Mouse (Mus musculus) layer of hippocampus, adult 2 months (tissue): ENCODE data around the gene Pik3r1. TPM values are rescaled to one million over a fixed set of nuclear protein-coding genes. Genes with fewer than 3 reads are reported as not detected.

Experiments
- DNase-seq, 2 experiments: peaks; one replicate each; pipeline ENCODE4 v3.0.0; 2022; ENCODE audit warnings: low spot score in 2 of 2
- H3K27ac ChIP-seq: fragments of 200-600 bp; 2 replicates; pipeline ENCODE4 v1.8.1; 2022
- H3K4me3 ChIP-seq: fragments of 200-600 bp; 2 replicates; pipeline ENCODE4 v1.8.1; 2022; ENCODE audit warnings: mild to moderate bottlenecking
- CTCF ChIP-seq: fragments of 200-600 bp; conservative IDR thresholded peaks from 2 replicates; pipeline ENCODE4 v1.8.1; 2022; ENCODE audit warnings: antibody characterized with exemption, mild to moderate bottlenecking, moderate library complexity
- long read RNA-seq, 2 experiments: library from polyadenylated mRNA; stranded (forward); transcript quantifications; one replicate each; pipeline ENCODE4 v2.0.0; 2021; ENCODE audit warnings: borderline mapping rate in 2 of 2
- total RNA-seq, 2 experiments: library from RNA; stranded (reverse); gene quantifications; 2 replicates each; pipeline ENCODE4 v1.2.3; 2021

The Pik3r1 gene
- 10 to 100 TPM; 79.8 to 80.8 TPM for total RNA-seq
- long read RNA-seq, experiment 1, full-length matches to known transcripts, result 10 of 21 reads
- long read RNA-seq, experiment 1, partial matches to known transcripts, result 3 of 21 reads
- long read RNA-seq, experiment 1, other reads (novel, unspliced or antisense), result 8 of 21 reads
- long read RNA-seq, experiment 2, full-length matches to known transcripts, result 8 of 14 reads
- long read RNA-seq, experiment 2, partial matches to known transcripts, result 2 of 14 reads
- long read RNA-seq, experiment 2, other reads (novel, unspliced or antisense), result 4 of 14 reads

DNA sequence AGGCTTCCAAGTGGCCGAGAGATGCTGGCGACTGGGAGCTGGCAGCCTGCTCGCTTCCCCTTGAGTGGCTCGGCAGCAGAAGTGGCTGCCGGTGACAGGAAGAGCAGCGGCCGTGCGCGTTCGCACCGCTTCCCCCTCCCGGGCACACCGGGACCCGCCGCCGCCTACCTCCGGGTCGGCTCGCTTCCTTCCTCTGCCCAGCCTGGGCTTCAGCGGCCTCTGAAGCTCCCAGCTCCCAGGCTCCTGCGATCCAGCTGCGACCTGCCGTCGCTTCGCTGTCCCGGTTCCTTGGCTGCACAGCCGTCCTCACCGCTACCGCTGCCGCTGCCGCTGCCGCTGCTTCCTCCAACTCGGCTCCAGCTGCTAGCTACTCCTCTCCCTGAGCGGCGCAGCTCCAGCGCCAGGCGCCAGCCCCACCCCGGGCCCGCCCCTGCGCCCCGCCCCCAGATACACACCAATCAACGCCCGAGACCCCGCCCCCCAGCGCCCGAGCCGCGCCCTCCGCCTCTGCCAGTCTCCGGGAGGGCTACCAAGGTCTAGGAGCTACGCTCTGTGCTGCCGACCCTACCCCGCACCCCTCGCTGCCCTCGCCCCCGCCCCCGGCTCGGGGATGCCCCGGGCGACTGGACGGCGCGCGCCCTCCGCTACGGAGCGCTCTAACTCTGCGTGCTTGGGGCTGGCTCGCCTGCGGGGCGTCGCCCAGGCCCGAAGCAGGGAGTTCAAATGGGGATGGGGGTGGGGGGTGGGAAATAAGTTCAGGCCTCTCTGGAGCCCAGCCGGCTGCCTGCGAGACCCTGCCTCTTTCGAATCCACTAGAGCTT is at the start of gene Pik3r1:
Gene Pik3r1 (minus strand): TSS at position 409 of the 821 bp plus-strand sequence.
- Histone ChIP-seq H3K27ac (peak within 1 kb of the TSS; percentile 91), H3K4me3 (peak within 1 kb of the TSS; percentile 80)
- peak; percentile 94 to 95 for DNase-seq
- no peak for TF ChIP-seq CTCF

DNA sequence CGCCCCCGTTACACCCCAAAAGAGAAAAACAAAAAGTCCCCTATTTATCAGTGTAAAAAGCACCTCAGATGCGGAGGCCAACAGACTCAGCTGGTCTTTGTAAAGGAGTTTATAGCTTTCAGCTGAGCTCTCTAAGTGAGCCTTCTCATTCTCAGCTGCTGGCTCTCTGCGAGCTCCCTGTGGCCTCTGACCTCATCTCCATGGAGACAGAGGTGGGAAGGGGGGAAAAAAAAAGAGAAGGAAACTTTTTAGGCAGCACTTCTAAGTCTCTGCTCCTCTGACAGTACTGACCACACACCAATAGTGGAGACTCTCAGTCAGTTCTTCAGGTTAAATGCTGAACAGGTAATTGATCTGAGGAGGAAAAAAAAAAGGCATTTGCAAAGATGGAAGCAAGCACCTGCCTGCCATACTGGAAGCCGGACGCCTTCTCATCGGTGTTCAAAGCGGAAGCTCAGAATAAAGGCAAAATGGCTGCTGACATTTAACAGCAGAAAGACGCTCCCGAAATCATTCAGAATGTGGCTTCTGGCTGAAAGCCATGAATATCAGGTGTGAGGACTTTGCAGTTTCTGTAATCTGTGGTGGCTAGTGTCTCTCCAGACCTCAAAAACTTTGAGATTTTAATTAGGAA is 45.4 kb upstream of the Pik3r1 start:
- no peak for TF ChIP-seq CTCF

DNA sequence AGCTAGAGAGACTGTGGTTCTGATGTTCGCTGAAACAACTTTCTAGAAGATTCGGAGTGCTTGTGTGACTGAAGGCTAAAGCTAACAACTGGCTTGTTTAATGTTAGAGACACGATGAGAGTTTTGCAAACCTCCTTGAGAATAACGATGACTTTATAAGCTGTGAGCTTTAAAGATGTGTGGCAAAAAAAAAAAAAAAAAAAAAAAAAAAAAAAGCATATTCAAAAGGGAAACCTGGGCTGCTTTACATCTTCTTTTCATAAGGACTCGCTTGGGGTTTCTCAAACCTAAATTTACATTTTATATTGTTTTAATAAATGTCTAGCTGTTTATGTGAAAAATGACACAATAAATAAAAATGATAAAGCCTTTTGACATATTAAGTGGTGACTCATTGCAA is 44.3 kb upstream of the Pik3r1 start:
- no peak for TF ChIP-seq CTCF
- DNase-seq, result no peak
- H3K27ac ChIP-seq, result peak overlapping the region; percentile 69
- H3K4me3 ChIP-seq, result no peak overlapping the region

More for the DNA sequence above, 45.4 kb upstream of the Pik3r1 start:
- peak; percentile 24 to 38 for DNase-seq
- Histone ChIP-seq H3K4me3 (no peak overlapping the region), H3K27ac (peak overlapping the region; percentile 69; the same call in 1 of the 2 replicates)

DNA sequence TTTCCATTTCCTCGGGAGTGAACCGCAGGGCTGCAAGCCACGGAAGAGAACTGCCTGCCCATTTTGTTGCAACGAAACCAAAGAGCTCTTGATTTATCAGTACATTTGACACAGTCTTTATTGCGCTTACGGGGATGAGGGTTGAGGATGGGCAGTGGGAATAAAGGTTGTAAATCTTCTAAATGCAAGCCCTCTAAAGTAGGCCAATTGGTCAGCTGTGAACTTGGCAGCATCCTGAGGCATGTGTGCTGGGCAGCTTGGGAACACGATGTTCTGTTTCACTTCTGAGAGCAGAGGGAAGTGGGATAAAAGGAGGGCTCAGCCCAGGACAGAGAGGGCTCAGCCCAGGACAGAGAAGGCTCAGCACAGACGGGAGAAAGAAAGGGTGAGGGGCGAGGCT is 43.9 kb upstream of the Pik3r1 start:
- no peak for TF ChIP-seq CTCF
- Histone ChIP-seq H3K27ac (peak overlapping the region; percentile 69), H3K4me3 (no peak overlapping the region)
- peak in 1 of 2 experiments; percentile 22 for DNase-seq

- TF ChIP-seq CTCF, result no peak
- DNase-seq, result peak; percentile 55 to 76
- peak overlapping the region; percentile 69 for H3K27ac ChIP-seq
- no peak overlapping the region for H3K4me3 ChIP-seq
Observed at GRCm38 (mm10) chr13:101810667-101811066, 42.6 kb upstream of the Pik3r1 start.

DNA sequence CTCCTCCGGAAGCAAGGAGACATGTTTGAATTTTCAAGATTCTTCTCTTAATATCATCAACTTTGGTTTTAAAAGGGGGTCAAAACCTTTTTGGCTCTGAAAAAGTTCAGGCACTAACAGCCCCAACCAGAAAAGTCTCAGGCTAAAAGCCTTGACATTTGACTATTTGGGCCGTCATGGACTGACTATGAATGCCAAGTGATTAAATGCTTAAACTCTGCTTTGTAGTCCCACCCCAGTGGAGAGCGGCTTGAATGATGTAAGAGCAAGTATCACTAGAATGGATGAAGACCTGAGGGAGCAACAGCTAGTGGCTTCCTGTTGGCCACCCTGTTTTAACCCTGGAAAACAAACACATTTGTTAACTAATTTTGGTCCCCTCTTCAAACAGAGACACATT is 41.8 kb upstream of the Pik3r1 start:
- no peak overlapping the region; the same call in 1 of the 2 replicates for H3K27ac ChIP-seq
- H3K4me3 ChIP-seq, result no peak overlapping the region
- no peak for TF ChIP-seq CTCF
- no peak for DNase-seq

GRCm38 (mm10) chr13:101805559-101806091 is 37.6 kb upstream of the Pik3r1 start:
- H3K27ac ChIP-seq, result no peak overlapping the region
- no peak for DNase-seq
- no peak overlapping the region for H3K4me3 ChIP-seq
- no peak for TF ChIP-seq CTCF

GRCm38 (mm10) chr13:101801372-101802186 is 33.6 kb upstream of the Pik3r1 start:
- peak; percentile 64 to 66 for DNase-seq
- peak overlapping the region; percentile 85 for H3K27ac ChIP-seq
- TF ChIP-seq CTCF, result no peak
- peak overlapping the region; percentile 62 for H3K4me3 ChIP-seq

GRCm38 (mm10) chr13:101800833-101801371 is 32.9 kb upstream of the Pik3r1 start:
- TF ChIP-seq CTCF, result no peak
- H3K4me3 ChIP-seq, result peak overlapping the region; percentile 62
- peak overlapping the region; percentile 74 for H3K27ac ChIP-seq
- DNase-seq, result no peak

GRCm38 (mm10) chr13:101800021-101800596 is 32.1 kb upstream of the Pik3r1 start:
- no peak overlapping the region for H3K4me3 ChIP-seq
- no peak for TF ChIP-seq CTCF
- 0 out of 2 replicates have a peak overlapping the region, but pooled peaks have one; percentile 18 for H3K27ac ChIP-seq
- DNase-seq, result no peak

- no peak for TF ChIP-seq CTCF
- no peak overlapping the region for H3K27ac ChIP-seq
Observed at GRCm38 (mm10) chr13:101799318-101799717, 31.3 kb upstream of the Pik3r1 start.

More at GRCm38 (mm10) chr13:101799318-101799717, 31.3 kb upstream of the Pik3r1 start:
- no peak overlapping the region for H3K4me3 ChIP-seq
- DNase-seq, result no peak
